ENCODE assay signal across 9 mouse cellular contexts in the genomic region with DNA sequence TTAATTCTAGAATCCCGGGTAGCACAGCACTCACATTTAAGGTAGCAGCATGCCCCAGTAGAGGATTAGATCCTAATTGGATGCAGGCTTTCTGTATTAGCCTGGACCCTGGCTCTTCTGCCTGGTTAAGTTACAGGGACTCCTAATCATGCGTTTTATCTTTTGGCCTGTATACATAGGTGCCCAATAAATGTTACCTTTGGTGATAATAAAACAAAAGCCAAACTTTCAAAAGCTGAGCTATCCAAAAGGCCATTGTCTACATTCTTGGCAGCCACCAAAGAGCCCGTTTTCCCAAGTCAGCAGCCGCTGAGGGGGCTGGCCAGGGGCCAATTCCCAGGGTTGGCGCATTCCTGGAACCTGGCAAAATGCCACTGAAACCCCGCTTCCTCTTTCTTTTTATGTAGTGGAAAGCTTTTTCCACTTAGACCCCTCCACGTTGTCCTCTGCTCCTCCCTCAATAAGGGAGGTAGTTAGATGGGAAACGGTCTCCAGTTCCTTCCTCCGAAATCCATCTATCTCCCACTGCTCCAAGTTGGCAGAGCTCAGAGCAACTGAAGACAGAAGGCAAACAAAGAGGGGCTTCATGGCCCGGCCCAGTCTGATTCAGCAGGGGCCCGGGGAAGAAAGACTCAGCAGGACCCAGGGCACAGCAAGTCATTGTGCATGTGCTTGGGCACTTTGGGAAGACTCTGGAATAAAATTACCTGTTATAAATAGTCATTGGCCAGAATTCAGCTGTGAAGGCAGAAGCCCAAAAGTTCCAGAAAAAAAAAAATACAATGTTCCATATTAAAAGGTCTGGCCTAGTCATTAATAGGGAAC.
DNase-seq lines count a peak whose midpoint lies in the region; ATAC-seq and TF ChIP-seq lines count a peak whose summit lies in the region.
"Had no signal": no experiment of that assay in that cellular context is flagged by ENCODE, and none has a peak within 500 bp of the region (broad histone marks: within the 10 kb centered on the region; RNA-seq: fewer than 3 reads in every experiment).

No protein-coding gene starts in this region.

- peaks cover 44% of the 10 kb centered on the region for H3K4me1 ChIP-seq in hindbrain, embryonic 14.5 days (replicated peaks; ENCODE audit: control insufficient read depth, insufficient read depth, low read length)
- H3K4me1 ChIP-seq in midbrain, embryonic 11.5 days (ENCODE audit: control insufficient read depth, insufficient read depth, low read length) = peaks cover 15% of the 10 kb centered on the region
- H3K4me1 ChIP-seq: megakaryocyte, embryonic 14.5 days had no signal

- no peak for TF ChIP-seq CTCF in gastrocnemius, adult 2 months (IDR thresholded peaks at IDR 0.05)

- peak; percentile 85 for ATAC-seq in hindbrain, embryonic 14.5 days (ENCODE audit: low FRiP score)
- ATAC-seq in midbrain, embryonic 11.5 days (ENCODE audit: low FRiP score) = peak; percentile 34; the same call in 1 of the 2 replicates

- peak overlapping the region; percentile 62 for H3K27ac ChIP-seq in gastrocnemius, adult 2 months
- peak overlapping the region; percentile 68 for H3K27ac ChIP-seq in hindbrain, embryonic 14.5 days
- no peak overlapping the region; the same call in 1 of the 2 replicates for H3K27ac ChIP-seq in midbrain, embryonic 11.5 days (ENCODE audit: low read depth, low read length)

- H3K36me3 ChIP-seq in hindbrain, embryonic 14.5 days (replicated peaks; ENCODE audit: control insufficient read depth, insufficient read depth) = no peaks in the 10 kb centered on the region
- H3K36me3 ChIP-seq in midbrain, embryonic 11.5 days (ENCODE audit: control insufficient read depth, insufficient read depth, low read length) = no peaks in the 10 kb centered on the region

- H3K4me2 ChIP-seq in hindbrain, embryonic 14.5 days (replicated peaks) = peak overlapping the region; percentile 6; the same call in 1 of the 2 replicates
- no peak overlapping the region for H3K4me2 ChIP-seq in midbrain, embryonic 11.5 days

- peak overlapping the region; percentile 40 for H3K4me3 ChIP-seq in gastrocnemius, adult 2 months
- H3K4me3 ChIP-seq in hindbrain, embryonic 14.5 days (replicated peaks; ENCODE audit: low read length) = no peak overlapping the region
- H3K4me3 ChIP-seq in midbrain, embryonic 11.5 days (ENCODE audit: low read depth, low read length) = no peak overlapping the region
- H3K4me3 ChIP-seq: megakaryocyte, embryonic 14.5 days had no signal

- 14% methylated on average over 11 of the region's 11 CpGs for WGBS in hindbrain, embryonic 14.5 days
- 42% methylated on average over 11 of the region's 11 CpGs for WGBS in midbrain, embryonic 11.5 days

- DNase-seq in adrenal gland, adult 2 months = peak; percentile 33
- peak; percentile 86 to 89 for DNase-seq in cerebellum, postnatal 10 days
- peak; percentile 42 for DNase-seq in gastrocnemius, adult 2 months
- peak; percentile 82 for DNase-seq in hindbrain, embryonic 14.5 days (ENCODE audit: low spot score)
- DNase-seq in layer of hippocampus, postnatal 36 days = peak; percentile 54 to 68
- DNase-seq in midbrain, embryonic 11.5 days (ENCODE audit: low spot score, missing footprints) = peak; percentile 90
- DNase-seq in adipocyte (ENCODE audit: low spot score) = no peak
- DNase-seq in thymus, postnatal 14 days = no peak

- H3K9ac ChIP-seq in hindbrain, embryonic 14.5 days = no peak overlapping the region
- no peak overlapping the region for H3K9ac ChIP-seq in midbrain, embryonic 11.5 days (ENCODE audit: low read length)

- no peaks in the 10 kb centered on the region for H3K9me3 ChIP-seq in hindbrain, embryonic 14.5 days (ENCODE audit: control insufficient read depth, low read length)
- no peaks in the 10 kb centered on the region for H3K9me3 ChIP-seq in midbrain, embryonic 11.5 days (ENCODE audit: control insufficient read depth, low read length)

- intact Hi-C loops in gastrocnemius, adult 2 months (cut with DNase I) = no loop called here

- H3K27me3 ChIP-seq in hindbrain, embryonic 14.5 days (ENCODE audit: control insufficient read depth, insufficient read depth, low read length) = no peaks in the 10 kb centered on the region
- H3K27me3 ChIP-seq in midbrain, embryonic 11.5 days (ENCODE audit: control insufficient read depth, insufficient read depth, low read length) = no peaks in the 10 kb centered on the region
- H3K27me3 ChIP-seq: megakaryocyte, embryonic 14.5 days had no signal

Comparison
In these comparisons a context has a peak if more than half of its experiments do, and no peak if none do; other contexts are left out.
1. DNase-seq: peak in adrenal gland, adult 2 months (single experiment), cerebellum, postnatal 10 days (2 of 2), gastrocnemius, adult 2 months (single experiment), hindbrain, embryonic 14.5 days (single experiment), layer of hippocampus, postnatal 36 days (2 of 2) and midbrain, embryonic 11.5 days (single experiment); none in adipocyte (single experiment) and thymus, postnatal 14 days (single experiment).